Comparison of ENCODE assay signal across 8 mouse cellular contexts in the genomic region with DNA sequence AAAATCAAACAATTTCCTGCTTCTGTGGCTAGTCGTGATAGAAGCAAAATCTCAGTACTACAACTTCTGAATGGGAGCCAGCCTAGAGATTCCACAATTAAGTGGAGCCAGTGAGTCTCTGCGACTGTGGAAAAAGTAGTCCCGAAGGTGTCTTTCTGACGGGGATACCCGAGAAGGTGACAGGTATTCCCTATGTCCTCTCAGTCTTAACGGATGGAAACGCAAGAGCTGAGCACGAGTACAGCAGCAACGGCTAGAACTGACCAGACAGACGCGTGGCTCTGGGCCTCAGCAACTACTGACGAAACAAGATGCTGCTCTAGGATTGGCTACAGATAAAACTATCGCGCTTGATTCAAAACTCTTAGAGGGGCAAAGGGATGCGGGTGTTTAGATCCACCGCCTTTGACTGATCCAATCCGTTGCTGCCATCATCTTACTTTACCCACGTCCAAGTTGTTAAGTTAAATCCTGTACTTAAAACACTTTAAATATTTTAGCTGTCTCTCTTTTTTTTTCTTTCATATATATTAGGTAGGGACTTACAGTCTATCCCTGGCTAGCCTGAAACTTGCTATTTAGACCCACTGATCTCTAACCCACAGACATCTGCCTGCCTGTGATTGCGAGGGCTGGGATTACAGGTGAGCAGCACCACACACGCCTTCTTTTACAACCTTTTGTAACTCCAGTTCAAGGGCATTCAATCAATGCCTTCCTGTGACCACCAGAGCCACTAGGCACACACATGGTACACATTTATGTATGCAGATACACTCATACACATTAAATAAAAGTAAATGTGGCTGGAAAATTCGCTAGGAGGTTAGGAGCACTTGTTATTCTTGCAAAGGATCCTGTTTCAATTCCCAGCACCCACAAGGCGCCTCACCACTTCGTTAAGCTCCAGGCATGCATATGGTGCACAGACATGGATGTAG. TPM values are rescaled to one million over a fixed set of nuclear protein-coding genes. Genes with fewer than 3 reads are reported as not detected.
DNase-seq lines count a peak whose midpoint lies in the region; ATAC-seq and TF ChIP-seq lines count a peak whose summit lies in the region.

Nasp (minus strand) TSS at position 220 of the 941 bp plus-strand sequence.

- 8% methylated on average over 23 of the region's 23 CpGs for WGBS in forebrain, embryonic 11.5 days
- 7% methylated on average over 23 of the region's 23 CpGs for WGBS in heart, embryonic 16.5 days
- WGBS in liver, embryonic 15.5 days (ENCODE audit: insufficient replicate concordance), result 7% methylated on average over 23 of the region's 23 CpGs
- 8% methylated on average over 23 of the region's 23 CpGs for WGBS in neural tube, embryonic 12.5 days

- H3K4me2 ChIP-seq in CH12.LX (ENCODE audit: insufficient read depth, low read depth, poor library complexity, severe bottlenecking), result peak within 1 kb of the TSS; percentile 94
- H3K4me2 ChIP-seq in forebrain, embryonic 11.5 days (ENCODE audit: low read depth, low read length, severe bottlenecking), result peak within 1 kb of the TSS; percentile 49
- H3K4me2 ChIP-seq in heart, embryonic 16.5 days (ENCODE audit: low read depth, low read length), result peak within 1 kb of the TSS; percentile 83
- peak within 1 kb of the TSS; percentile 81 for H3K4me2 ChIP-seq in liver, embryonic 15.5 days
- peak within 1 kb of the TSS; percentile 72 for H3K4me2 ChIP-seq in neural tube, embryonic 12.5 days (replicated peaks)

- peaks cover 34% of the 10 kb centered on the region for H3K79me2 ChIP-seq in CH12.LX (replicated peaks; ENCODE audit: control insufficient read depth, extremely low read depth, insufficient read depth, poor library complexity, severe bottlenecking)

- peak; percentile 92 for DNase-seq in CH12.LX (ENCODE audit: extremely low read depth)
- peak; percentile 84 for DNase-seq in c-Kit-positive CD71-negative TER-119-negative erythroid progenitor cells, embryonic 14.5 days (ENCODE audit: low read depth)
- DNase-seq in forebrain, embryonic 11.5 days (ENCODE audit: low spot score), result peak; percentile 87
- peak; percentile 83 to 90 for DNase-seq in kidney, postnatal 36 days
- DNase-seq in telencephalon, adult 2 months (ENCODE audit: low read depth, low spot score), result peak; percentile 84

- H3K4me1 ChIP-seq in CH12.LX (ENCODE audit: control insufficient read depth in 1 of 2, insufficient read depth in 2 of 2), result peaks cover 4 to 27% of the 10 kb centered on the region in 2 experiments; a peak in 3 of 4 replicates
- peaks cover 4% of the 10 kb centered on the region; the same call in 1 of the 2 replicates for H3K4me1 ChIP-seq in forebrain, embryonic 11.5 days (replicated peaks; ENCODE audit: control insufficient read depth, insufficient read depth, low read length)
- H3K4me1 ChIP-seq in heart, embryonic 16.5 days (ENCODE audit: control insufficient read depth, insufficient read depth, low read length), result peaks cover 14% of the 10 kb centered on the region
- H3K4me1 ChIP-seq in liver, embryonic 15.5 days (replicated peaks), result peaks cover 27% of the 10 kb centered on the region
- peaks cover 19% of the 10 kb centered on the region for H3K4me1 ChIP-seq in neural tube, embryonic 12.5 days

- H3K9ac ChIP-seq in CH12.LX (ENCODE audit: insufficient read depth, low read depth), result peak within 1 kb of the TSS; percentile 85
- peak within 1 kb of the TSS; percentile 98 for H3K9ac ChIP-seq in forebrain, embryonic 11.5 days (ENCODE audit: low read length)
- H3K9ac ChIP-seq in heart, embryonic 16.5 days (ENCODE audit: low read length), result peak within 1 kb of the TSS; percentile 83
- peak within 1 kb of the TSS; percentile 87 for H3K9ac ChIP-seq in liver, embryonic 15.5 days
- H3K9ac ChIP-seq in neural tube, embryonic 12.5 days, result peak within 1 kb of the TSS; percentile 76

- no peak for TF ChIP-seq POLR2A in CH12.LX (IDR thresholded peaks at IDR 0.05; ENCODE audit: low read depth, low read length)

- TF ChIP-seq EP300 in CH12.LX (IDR thresholded peaks at IDR 0.05; ENCODE audit: low read length), result no peak

- peaks cover 0 to 19% of the 10 kb centered on the region in 2 experiments for H3K36me3 ChIP-seq in CH12.LX (replicated peaks in 1 of 2; ENCODE audit: control insufficient read depth in 1 of 2, insufficient read depth in 1 of 2, low read length in 1 of 2)
- no peaks in the 10 kb centered on the region; the same call in 1 of the 2 replicates for H3K36me3 ChIP-seq in forebrain, embryonic 11.5 days (ENCODE audit: control insufficient read depth, insufficient read depth, low read length)
- H3K36me3 ChIP-seq in heart, embryonic 16.5 days (ENCODE audit: control insufficient read depth, insufficient read depth), result peaks cover 2% of the 10 kb centered on the region; the same call in 1 of the 2 replicates
- peaks cover 15% of the 10 kb centered on the region for H3K36me3 ChIP-seq in liver, embryonic 15.5 days (replicated peaks)
- peaks cover 3% of the 10 kb centered on the region; the same call in 1 of the 2 replicates for H3K36me3 ChIP-seq in neural tube, embryonic 12.5 days

- ATAC-seq in forebrain, embryonic 11.5 days (replicated peaks; ENCODE audit: low FRiP score), result peak; percentile 87
- peak; percentile 88 for ATAC-seq in heart, embryonic 16.5 days (replicated peaks; ENCODE audit: extremely low read depth, insufficient read depth, low FRiP score)
- peak; percentile 77 for ATAC-seq in liver, embryonic 15.5 days (ENCODE audit: insufficient read depth)
- peak; percentile 89 for ATAC-seq in neural tube, embryonic 12.5 days (ENCODE audit: low FRiP score, low read depth)

- peak within 1 kb of the TSS; percentile 90 to 99 (median 97) for H3K4me3 ChIP-seq in CH12.LX (replicated peaks in 1 of 3; ENCODE audit: low read depth in 2 of 3, low read length in 2 of 3, poor library complexity in 1 of 3)
- peak within 1 kb of the TSS; percentile 100 for H3K4me3 ChIP-seq in forebrain, embryonic 11.5 days (ENCODE audit: low read depth, low read length)
- H3K4me3 ChIP-seq in heart, embryonic 16.5 days (ENCODE audit: low read length), result peak within 1 kb of the TSS; percentile 74
- peak within 1 kb of the TSS; percentile 96 for H3K4me3 ChIP-seq in liver, embryonic 15.5 days (replicated peaks)
- peak within 1 kb of the TSS; percentile 92 for H3K4me3 ChIP-seq in neural tube, embryonic 12.5 days

- peak within 1 kb of the TSS; percentile 82 for H3K27ac ChIP-seq in CH12.LX (ENCODE audit: insufficient read depth, low read depth)
- H3K27ac ChIP-seq in forebrain, embryonic 11.5 days (ENCODE audit: low read depth, low read length), result peak within 1 kb of the TSS; percentile 92
- peak within 1 kb of the TSS; percentile 90 for H3K27ac ChIP-seq in heart, embryonic 16.5 days (ENCODE audit: low read length)
- peak within 1 kb of the TSS; percentile 94 for H3K27ac ChIP-seq in liver, embryonic 15.5 days (replicated peaks)
- H3K27ac ChIP-seq in neural tube, embryonic 12.5 days, result peak within 1 kb of the TSS; percentile 69

- dilution Hi-C loops in CH12.LX (cut with MboI; ENCODE audit: extremely low pct_ligation_motif_present, extremely low pct_unique_long_range_greater_than_20kb, low sequenced_read_pairs), result no loop called here

- no peaks in the 10 kb centered on the region for H3K9me3 ChIP-seq in CH12.LX (replicated peaks; ENCODE audit: low read length)
- no peaks in the 10 kb centered on the region for H3K9me3 ChIP-seq in forebrain, embryonic 11.5 days (ENCODE audit: control insufficient read depth, low read length)
- H3K9me3 ChIP-seq in heart, embryonic 16.5 days (replicated peaks; ENCODE audit: control insufficient read depth, low read length), result no peaks in the 10 kb centered on the region
- no peaks in the 10 kb centered on the region for H3K9me3 ChIP-seq in liver, embryonic 15.5 days (replicated peaks)
- no peaks in the 10 kb centered on the region for H3K9me3 ChIP-seq in neural tube, embryonic 12.5 days

- no peak for TF ChIP-seq RAD21 in CH12.LX (IDR thresholded peaks at IDR 0.05; ENCODE audit: low read depth, low read length)

- TF ChIP-seq CTCF in CH12.LX (conservative IDR thresholded peaks at IDR 0.05 in 1 of 2, IDR thresholded peaks at IDR 0.05 in 1 of 2; ENCODE audit: low read depth in 2 of 2, low read length in 2 of 2), result no peak

- in situ Hi-C loops in CH12.LX (cut with MboI; ENCODE audit: low pct_ligation_motif_present, low pct_unique_long_range_greater_than_20kb, low sequenced_read_pairs), result no loop called here

- H3K27me3 ChIP-seq in CH12.LX (replicated peaks), result no peaks in the 10 kb centered on the region
- H3K27me3 ChIP-seq in forebrain, embryonic 11.5 days (ENCODE audit: control insufficient read depth, insufficient read depth, low read length), result no peaks in the 10 kb centered on the region
- H3K27me3 ChIP-seq in heart, embryonic 16.5 days (ENCODE audit: control insufficient read depth, insufficient read depth, low read length), result no peaks in the 10 kb centered on the region
- no peaks in the 10 kb centered on the region for H3K27me3 ChIP-seq in liver, embryonic 15.5 days
- H3K27me3 ChIP-seq in neural tube, embryonic 12.5 days (replicated peaks), result no peaks in the 10 kb centered on the region

TF ChIP-seq in CH12.LX, 34 proteins besides CTCF, POLR2A, EP300 and RAD21 (continues in another document):
- TF ChIP-seq JUN (IDR thresholded peaks at IDR 0.05; ENCODE audit: insufficient read depth, low read depth, low read length) (no peak), MAZ (IDR thresholded peaks at IDR 0.05; ENCODE audit: low read depth, low read length) (peak; percentile 31; the same call in 1 of the 2 replicates), CHD1 (IDR thresholded peaks at IDR 0.05; ENCODE audit: low read depth, low read length) (no peak), POLR2AphosphoS2 (IDR thresholded peaks at IDR 0.05; ENCODE audit: low read depth, low read length) (no peak), HCFC1 (IDR thresholded peaks at IDR 0.05; ENCODE audit: low read depth, low read length) (no peak), NRF1 (IDR thresholded peaks at IDR 0.05; ENCODE audit: low read depth, low read length) (peak; percentile 49), TCF12 (IDR thresholded peaks at IDR 0.05; ENCODE audit: low read depth, low read length) (no peak), JUND (conservative IDR thresholded peaks at IDR 0.05; ENCODE audit: low read depth, low read length) (no peak), ZKSCAN1 (IDR thresholded peaks at IDR 0.05; ENCODE audit: borderline replicate concordance, low read depth, low read length) (no peak; the same call in 1 of the 2 replicates), ZMIZ1 (IDR thresholded peaks at IDR 0.05; ENCODE audit: low read depth, low read length) (peak; percentile 16; the same call in 1 of the 2 replicates), MEF2A (IDR thresholded peaks at IDR 0.05; ENCODE audit: borderline replicate concordance, low read depth, low read length) (no peak)

RNA-seq across cellular contexts. Expression of gene Nasp, which starts in this region (rescaled TPM):
- 139 and 186 TPM in 2 replicates for total RNA-seq in CH12.LX (2012; rRNA removed)
- total RNA-seq in CH12.LX (2014; rRNA removed), result 308 and 390 TPM in 2 replicates
- 347 and 399 TPM in 2 replicates for polyA plus RNA-seq in CH12.LX (2012; ENCODE audit: insufficient read length, low read depth)
- 342 and 352 TPM in 2 replicates for polyA plus RNA-seq in forebrain, embryonic 11.5 days (2014; fragmentation: Nextera tagmentation; extraction: Ambion mirVana)
- 73.8 and 77.5 TPM in 2 replicates for polyA plus RNA-seq in heart, embryonic 16.5 days (2015; fragmentation: Nextera tagmentation; extraction: Ambion mirVana)
- 42.7 and 49.9 TPM in 2 replicates for polyA plus RNA-seq in liver, embryonic 15.5 days (2015; fragmentation: Nextera tagmentation; extraction: Ambion mirVana)
- polyA plus RNA-seq in neural tube, embryonic 12.5 days (2016; fragmentation: Nextera tagmentation; extraction: Ambion mirVana), result 172 and 173 TPM in 2 replicates

Comparison
In these comparisons a context has a peak if more than half of its experiments do, and no peak if none do; other contexts are left out.
1. Peak in every context shown above with its lines: DNase-seq, ATAC-seq, H3K4me3 ChIP-seq and H3K27ac ChIP-seq.